Mouse (Mus musculus): ENCODE results near the gene Mbtps2.
A peak's percentile ranks its signal among the peaks of the same experiment; 100 is the strongest.

Gene Mbtps2

GRCm38 (mm10) chrX:157501871-157502270 lies 96.6 kb downstream of the Mbtps2 start:
- DNase-seq, result no peak

- DNase-seq, result peak; percentile 4
Observed at GRCm38 (mm10) chrX:157500004-157500403, 98.5 kb downstream of the Mbtps2 start.

GRCm38 (mm10) chrX:157493159-157493558 lies 105.4 kb downstream of the Mbtps2 start:
- DNase-seq, result no peak

GRCm38 (mm10) chrX:157491944-157492726 lies 106.4 kb downstream of the Mbtps2 start, which contains the start of gene Sms:
Sms (minus strand) TSS chrX:157492287.
- DNase-seq, result peak; percentile 45

- DNase-seq, result peak; percentile 4
Observed at GRCm38 (mm10) chrX:157491145-157491935, 107.2 kb downstream of the Mbtps2 start.

- no peak for DNase-seq
Observed at GRCm38 (mm10) chrX:157490769-157491144, 107.8 kb downstream of the Mbtps2 start.

- DNase-seq, result no peak
Observed at GRCm38 (mm10) chrX:157489871-157490721, 108.4 kb downstream of the Mbtps2 start.

GRCm38 (mm10) chrX:157488831-157489230 lies 109.7 kb downstream of the Mbtps2 start:
- no peak for DNase-seq

GRCm38 (mm10) chrX:157486765-157487164 lies 111.8 kb downstream of the Mbtps2 start:
- peak; percentile 6 for DNase-seq
